Mouse (Mus musculus) MEL-GATA-1-ER (cell line): ENCODE results near the gene Lrrc75b.

Experiments used
- DNase-seq: peaks from one replicate; pipeline ENCODE4 v3.0.0-alpha.2; 2012; ENCODE audit warnings: low read depth; ENCODE audit errors: extremely low read depth

Lrrc75b gene

DNA sequence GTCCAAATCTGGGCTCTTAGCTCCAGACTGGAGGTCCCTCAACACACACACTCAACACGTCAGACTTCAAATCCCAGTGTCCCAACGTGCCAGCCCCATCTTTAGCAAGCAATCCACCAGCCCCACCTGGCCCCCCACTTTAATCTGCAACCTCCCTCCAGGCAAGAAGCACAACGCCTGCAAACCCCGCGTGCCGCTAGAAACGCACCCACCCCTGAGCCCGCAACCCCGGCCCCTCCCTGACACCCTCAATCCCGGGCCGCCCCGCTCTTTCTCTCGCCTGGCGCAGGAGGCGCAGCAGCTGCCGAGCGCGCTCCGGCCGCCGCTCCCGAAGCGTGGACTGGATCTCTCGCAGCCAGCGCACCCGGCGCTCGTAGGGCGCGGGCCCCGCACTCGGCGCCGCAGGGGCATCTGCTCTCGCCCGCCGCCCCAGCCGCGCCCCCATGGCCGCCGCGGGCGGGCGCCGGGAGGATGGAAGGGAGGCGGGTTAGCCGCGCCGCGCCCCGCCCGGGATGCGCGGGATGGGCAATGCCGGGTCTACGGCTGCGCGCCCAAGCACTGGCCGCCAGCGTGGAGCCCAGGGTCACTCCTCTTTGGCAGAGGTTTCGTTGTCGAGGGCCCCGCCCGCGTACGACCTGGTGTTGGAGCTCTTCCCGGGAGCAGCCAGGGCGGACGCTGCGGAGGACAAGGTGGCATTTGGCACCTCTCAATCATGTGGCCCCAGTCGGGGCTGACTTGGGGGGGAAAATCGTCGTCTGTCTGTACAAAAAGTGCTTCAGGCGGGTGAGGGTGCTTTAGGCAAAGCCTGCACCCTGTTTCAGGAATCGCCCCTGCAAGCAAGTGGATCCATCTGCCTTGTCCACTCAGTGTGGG is at the start of gene Lrrc75b:
Gene Lrrc75b (minus strand): TSS at position 655 of the 873 bp plus-strand sequence.
- DNase-seq = no peak

DNA sequence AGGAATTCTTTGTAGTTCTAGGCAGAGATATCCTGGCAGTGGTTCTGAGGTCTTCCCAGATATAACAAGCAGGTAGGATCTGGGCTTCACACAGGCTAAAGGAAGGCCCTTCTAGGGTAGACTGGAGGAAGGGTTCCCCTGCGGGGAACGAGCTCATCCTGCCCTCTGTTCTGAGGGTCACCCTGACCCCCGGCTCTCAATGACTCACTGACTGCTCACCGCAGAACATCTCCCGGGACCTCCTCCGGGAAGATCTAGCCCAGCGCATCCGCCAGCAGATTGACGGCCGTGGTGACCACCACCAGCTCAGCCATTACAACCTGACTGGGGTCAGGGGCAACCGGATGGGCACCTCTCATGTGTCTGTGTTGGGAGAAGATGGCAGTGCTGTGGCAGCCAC is 48.8 kb upstream of the Lrrc75b start:
- no peak for DNase-seq

DNA sequence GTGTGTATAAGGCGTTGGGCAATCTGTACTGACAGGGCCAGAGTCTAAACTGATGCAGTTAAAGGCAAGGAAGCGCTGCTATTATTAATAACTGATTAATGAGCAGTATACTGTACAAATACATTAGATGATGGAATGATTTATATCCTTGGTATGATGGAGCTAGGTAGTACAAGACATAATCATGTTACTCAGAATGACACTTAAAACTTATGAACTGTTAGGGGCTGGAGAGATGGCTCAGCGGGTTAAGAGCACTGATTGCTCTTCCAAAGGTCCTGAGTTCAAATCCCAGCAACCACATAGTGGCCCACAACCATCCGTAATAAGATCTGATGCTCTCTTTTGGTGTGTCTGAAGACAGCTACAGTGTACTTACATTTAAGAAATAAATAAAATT is 47.1 kb upstream of the Lrrc75b start:
- DNase-seq = no peak

DNA sequence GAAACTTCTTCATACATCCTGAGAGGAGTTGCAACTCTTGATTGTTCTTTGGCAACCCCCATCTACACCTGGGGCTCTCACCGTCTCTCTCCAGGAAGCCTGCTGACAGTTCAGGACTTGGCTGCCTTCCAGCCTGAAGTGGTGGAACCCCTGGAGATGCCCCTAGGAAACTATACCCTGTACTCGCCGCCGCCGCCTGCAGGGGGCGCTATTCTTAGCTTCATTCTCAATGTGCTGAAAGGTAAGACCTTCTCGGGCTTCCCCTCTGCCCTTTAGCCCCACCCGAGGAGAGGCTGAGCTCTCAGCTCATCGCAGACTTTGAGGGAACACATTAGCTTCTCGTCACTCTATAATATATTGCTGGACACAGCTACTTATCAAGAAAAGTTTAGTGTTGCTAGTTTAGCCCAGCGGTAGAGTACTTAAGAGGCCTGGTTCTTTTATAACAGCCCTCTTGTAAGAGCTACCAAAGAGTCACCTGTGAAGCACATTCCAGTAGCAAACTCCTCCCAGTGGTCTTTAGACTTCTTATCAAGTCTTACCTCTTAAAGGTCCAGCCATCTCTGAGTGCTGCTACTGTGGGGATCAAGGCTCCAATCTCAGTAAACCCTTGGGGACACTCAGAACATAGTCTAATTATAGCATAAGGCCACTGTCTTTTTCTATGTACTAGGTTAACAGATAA is 45.2 kb upstream of the Lrrc75b start:
- no peak for DNase-seq

DNA sequence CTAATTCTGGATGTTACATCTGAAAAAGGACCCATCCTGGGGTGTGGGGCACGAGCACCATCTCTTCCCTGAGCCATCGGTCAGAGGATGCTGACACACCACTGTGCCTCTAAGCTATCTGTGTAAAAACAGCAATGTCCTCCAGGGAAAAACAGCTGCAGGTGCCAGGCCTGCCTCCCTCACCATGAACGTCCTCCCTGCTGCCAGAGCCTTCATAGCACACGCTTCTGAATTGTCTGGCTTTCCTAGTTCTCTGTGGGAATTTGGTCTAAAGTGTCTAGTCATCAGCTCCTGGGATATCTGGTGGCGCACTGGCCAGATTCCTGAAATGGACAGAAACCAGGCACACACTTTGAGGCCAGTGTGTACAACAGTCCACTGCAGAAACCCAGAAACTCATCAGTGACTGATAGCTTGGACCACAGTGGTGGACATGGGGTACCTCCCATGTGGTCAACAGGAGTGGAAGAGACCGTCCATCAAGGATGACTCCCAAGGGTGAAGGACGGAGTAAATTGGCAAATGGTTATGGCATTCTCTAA is 40.1 kb upstream of the Lrrc75b start:
- no peak for DNase-seq

DNA sequence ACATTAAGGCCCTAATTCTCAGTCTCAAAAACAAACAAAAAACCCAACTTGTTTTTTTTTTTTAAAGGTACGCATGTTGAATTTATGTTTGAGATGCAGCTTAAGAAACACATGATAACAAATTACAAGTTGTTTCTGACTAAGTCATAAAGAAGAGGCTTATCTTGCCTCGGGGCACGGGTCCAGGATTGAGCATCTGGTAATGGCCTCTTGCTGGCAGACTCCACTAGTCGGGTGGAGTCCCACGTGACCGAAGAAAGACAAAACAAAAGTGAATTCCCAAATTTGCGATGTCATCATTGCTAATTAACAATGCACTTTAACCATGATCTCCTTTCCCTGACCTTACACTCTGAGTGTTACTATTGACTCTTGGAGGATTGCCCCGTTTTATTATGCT is 35.9 kb upstream of the Lrrc75b start:
- no peak for DNase-seq

DNA sequence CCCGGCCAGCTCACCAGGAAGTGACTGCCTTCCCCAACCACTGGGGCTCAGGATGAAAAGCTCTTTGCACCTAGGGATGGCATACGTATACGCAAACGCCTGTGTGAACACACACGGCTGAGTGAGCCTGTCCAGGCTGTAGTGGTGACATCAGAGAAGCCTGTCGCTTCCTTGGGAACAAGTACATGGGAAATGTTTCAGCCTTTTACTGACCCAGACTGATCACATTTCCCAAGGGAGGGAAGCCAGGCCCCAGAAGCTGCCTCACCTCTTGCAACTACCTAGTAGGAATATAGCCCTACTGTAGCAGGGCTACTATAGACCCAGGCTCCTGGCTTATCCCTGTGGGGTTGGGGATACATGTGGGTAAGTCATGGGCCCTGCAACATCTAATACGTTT is 32.5 kb upstream of the Lrrc75b start:
- no peak for DNase-seq

DNA sequence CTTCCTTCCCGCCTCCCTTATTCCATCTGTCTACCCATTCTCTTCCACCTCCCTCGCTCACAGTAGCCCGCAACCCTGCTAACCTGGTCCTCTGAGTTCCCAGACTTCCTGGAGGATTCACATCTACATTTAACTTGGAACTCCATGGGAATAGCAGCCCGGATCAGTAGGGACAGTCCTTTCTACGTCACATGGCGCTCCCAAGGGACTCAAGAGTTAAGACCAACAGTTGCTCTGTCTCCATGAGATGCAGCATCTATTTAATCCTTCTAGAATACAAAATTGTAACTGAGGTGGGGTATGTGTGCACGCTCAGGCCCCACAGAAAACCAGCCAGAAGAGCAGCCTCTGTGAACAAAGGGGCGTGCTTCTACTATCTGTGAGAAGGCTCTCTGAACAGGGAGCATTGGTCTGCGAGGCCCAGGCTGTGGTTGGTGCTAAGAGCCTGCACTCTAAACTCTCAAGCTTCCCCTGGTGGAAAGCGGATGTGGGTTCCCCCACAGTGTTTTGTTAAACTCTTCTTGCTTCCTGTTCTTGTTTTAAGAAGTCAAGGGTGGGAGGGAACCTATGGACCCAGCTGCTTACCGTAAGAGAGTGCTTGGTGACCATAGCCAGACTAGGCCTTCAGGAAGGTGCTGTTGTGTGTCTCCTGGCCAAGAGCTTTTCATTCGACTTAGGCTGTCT is 31.2 kb upstream of the Lrrc75b start:
- peak; percentile 96 for DNase-seq

DNA sequence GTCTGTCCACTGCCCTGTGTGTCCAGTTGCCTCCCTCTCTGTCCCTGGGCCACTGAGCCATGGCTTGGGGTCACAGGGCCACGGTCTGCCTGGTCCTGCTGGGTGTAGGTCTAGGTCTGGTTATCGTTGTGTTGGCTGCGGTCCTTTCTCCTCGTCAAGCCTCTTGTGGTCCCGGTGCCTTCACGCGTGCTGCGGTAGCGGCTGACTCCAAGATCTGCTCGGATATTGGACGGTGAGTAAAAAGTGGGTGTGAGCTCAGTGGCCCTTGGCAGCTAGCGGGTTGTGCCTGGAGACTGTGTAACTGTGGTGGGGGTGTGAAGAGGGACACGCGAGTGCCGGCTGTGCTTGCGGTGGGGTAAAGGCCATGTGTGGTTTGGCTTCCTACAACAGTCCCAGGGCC is 29.5 kb upstream of the Lrrc75b start:
- no peak for DNase-seq

DNA sequence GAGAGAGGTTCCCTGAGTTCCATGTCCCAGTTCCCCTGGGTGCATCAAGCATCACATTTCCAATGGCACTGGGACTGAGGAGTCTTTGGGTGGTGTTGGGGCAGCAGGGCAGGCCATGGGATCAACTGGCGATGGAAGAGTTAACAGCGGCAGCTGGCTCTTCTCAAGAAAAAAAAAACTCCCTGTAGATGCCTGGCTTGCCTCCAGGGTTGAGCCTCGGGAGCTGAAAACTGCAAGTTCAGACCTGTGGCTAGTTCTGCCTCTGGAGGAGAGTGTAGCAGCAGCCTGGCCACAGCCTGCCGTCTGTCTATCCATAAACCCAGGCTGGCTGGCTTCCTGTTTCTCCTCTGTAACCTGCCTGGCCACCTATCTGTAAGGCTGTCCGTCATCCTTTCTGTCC is 29.0 kb upstream of the Lrrc75b start, which contains the start of gene Ggt5:
Gene Ggt5 (plus strand): TSS at position 212 of the 400 bp plus-strand sequence.
- no peak for DNase-seq

DNA sequence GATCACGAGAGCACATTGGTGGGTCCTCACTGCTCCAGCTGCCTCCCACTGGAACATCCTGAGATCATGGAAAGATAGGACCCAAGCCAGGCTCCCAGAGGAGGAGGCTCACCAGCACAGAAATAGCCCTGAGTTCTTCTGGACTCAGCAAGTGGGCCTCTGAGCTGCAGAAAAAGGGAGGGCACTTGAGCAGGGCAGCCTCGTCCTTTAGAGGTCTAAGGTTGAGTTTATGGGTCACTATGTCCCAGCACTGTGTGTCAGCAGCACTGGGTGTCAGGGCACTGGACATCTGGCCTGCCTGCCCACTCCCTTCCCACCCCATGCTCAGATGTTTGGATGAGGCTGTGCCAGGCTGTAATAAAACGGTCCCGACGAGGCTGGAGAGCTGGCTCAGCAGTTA is 28.2 kb upstream of the Lrrc75b start:
- no peak for DNase-seq

DNA sequence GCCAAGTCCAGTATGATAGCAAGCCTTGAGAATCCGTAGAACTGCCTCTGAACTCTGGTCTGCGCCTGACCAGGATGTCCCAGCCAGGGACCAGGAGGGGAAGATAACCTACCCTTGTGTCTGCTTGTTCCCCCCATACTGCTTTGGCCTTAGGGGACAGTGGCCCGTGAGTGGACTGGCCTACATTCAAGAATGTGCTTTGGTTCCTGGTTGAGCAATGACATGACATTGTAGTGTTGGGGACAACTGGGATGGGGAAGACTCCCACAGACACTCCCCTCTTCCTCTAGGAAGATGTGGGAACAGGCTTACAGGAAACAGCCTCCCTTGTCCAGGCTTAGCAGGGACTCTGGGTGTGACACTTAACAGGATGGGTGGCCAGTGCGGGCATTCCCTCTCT is 27.7 kb upstream of the Lrrc75b start:
- DNase-seq = no peak

DNA sequence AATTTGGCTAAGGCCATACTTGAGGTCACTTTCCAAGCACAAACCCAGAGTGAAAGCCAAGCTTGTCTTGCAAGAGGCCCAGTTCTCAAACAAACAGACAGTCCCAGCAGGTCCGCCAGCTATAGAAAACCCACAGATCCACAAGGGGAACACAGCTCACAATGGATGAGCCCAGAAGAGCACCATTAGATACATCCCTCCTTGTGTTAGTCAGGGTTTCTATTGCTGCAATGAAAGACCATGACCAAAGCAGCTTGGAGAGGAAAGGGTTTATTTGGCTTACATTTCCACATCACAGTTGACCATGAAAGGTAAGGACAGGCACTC is 26.4 kb upstream of the Lrrc75b start:
- no peak for DNase-seq

DNA sequence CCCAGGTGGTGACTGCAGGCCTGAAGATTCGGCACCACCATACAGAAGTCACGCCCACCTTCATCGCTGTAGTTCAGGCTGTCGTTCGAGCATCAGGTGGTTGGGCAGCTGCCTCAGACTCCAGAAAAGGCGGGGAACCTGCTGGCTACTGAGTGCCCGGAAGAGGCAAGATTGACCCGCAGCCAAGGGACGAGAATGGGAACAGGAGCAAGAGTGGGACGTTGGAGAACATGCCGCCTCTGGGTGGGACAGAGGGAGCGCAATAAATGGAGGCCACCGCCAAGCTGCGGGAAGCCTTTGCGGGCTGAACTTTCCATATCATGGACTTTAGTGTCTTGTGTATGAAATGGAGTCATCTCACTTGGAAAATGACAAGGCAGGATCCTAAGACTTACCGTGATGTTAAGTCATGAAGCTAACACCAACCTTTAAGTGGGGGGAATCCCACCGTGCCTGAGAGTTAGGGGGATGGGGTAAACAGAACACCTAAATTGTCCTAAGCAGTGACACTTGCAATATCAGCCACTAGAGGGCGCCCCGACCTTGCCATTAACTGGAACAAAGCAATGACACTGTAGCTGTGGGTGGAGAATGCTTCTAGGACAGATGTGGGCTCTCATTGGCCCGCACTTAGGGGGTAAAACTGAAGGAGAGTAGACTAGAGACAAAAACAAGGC is 25.9 kb upstream of the Lrrc75b start:
- peak; percentile 64 for DNase-seq

DNA sequence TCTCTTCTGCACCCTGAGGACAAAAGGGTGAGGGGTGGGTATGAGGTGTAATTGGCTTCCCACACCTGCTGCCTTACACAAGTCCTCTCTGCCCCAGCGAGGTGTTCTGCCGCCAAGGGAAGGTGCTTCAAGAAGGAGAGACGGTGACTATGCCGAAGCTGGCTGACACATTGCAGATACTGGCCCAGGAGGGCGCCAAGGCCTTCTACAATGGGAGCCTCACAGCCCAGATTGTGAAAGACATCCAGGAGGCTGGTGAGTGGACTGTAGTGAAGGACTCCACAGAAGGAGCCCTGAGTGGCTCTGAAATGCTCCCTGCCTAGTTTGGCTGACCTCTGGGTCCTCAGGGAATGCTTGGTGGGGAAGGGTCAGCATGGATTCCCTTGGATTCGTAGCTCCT is 19.0 kb upstream of the Lrrc75b start:
- no peak for DNase-seq

DNA sequence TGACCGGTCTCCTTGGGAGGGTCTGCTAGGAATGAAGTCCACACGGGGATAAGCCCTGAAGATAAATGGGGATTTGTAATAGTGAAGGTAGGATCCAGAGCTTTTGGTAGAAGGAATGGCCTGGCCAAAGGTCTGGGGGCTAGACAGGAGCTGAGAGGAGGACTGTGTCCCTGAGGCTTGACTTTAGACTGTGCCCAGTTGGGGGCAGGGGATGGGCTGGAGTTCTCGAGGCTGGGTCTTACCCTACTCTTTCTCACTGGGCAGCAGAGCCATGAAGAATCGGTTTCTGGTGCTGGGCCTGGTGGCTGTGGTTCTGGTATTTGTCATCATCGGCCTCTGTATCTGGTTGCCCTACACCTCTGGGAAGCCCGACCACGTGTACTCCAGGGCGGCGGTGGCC is 13.8 kb upstream of the Lrrc75b start:
- no peak for DNase-seq

DNA sequence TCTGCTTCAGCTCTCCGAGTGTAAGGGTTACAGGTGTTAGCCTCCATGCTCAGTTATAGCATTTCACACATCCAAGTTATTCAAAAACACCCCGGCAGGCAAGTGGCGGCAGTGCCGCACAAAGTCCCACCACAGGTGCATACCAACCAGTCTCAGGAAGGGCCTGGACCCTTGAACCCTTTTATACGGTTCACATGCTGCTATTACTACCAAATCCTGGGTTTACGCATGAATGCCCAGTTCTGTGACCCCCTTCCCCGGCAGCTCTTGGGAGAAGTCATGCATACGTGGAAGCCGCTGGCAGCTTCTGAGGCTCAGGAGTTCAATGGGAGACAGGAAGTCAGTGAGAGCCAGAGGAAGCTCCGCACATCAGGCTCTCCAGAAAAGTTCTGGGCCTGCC is 13.1 kb upstream of the Lrrc75b start:
- no peak for DNase-seq

DNA sequence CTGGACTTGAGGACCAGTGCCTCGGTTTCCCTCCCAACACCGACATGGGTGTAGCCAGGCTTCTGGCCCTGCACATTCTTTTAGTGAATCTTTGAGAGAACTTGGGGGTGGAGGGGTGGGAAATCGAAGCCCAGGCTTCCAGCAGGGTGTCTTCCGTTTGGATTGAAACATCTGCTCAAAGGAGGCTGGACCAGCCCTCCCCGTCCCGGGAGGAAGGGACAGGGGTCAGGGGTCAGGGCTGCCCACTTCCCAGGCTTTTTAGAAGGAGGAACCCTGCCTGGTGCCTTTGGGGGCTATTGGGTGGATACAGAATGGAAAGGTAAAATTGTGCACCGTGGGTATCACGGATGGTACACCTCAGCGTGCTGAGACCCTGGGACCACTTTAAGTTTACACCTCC is 11.8 kb upstream of the Lrrc75b start:
- no peak for DNase-seq

DNA sequence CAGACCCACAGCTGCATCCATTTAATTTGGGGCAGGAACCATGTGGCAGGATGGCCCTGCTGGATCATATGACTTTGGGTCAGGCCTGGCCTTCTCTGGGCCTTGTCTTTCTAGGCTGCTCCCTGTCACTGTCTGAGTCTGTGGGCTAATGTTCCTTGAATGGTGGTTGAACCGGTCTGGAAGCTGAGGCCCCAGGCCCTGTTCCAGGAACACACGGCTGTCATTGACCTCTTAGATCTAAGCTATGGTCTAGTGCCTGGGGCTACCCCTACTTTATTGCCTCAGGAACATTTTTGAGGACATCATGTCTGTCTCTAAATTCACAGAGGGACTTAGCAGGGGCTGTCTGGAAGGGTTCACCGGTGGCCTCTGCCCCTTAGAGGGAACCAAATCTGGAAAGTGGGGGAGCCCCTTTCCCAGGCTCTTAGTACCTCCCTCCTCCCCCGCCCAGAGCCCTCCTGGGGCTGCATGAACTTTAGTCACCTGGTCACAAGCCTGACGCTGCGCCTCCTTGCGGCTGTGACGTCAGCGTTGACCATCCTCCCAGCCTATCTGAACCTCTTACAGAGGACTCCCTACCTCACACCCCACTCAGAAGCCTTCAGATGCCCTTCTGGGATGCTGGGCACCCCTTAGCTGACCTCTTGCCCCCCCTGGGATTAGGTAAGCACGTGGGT is 11.0 kb upstream of the Lrrc75b start:
- DNase-seq = no peak

DNA sequence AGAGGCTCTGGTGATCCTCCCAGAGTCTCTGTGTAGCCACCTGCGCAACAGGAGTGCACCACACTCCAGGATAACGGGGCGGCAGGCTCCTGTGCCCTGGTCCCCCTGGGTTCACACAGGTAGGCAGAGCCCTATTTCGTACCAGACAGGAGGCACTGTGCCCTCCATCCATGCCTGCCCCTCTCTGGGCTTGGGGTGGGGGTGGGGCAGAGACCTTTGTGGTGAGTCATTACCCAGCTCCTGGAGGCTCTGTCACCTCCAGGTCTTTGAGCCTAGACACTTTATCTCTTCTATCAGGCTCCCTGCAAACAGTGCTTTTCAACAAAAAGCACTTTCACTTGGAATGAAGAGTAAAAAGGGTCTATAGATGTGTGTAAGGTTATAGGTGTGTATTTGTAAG is 8.7 kb upstream of the Lrrc75b start:
- DNase-seq = no peak

DNA sequence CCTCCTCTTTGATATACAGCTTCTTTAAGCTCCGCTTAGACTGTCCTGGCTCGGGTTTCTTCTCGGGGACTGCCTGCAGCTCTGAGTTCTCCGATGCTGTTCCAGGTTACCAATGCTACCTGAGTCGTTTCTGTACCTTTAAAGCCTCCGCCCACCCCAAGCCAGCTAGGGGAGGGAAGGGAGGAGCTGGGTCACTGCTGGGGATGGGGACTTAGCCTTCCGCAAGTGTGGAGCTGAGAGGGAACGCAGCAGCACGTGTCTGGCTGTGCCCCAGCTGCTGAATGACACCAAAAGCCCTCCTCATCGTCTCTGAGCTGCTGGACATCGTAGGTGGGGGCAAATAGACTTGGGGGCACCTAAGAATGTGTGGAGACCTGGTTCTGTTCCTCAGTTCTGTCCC is 8.3 kb upstream of the Lrrc75b start:
- DNase-seq = no peak
